Mouse (Mus musculus) erythroblast, embryonic 14.5 days (primary cell): Measurements from ENCODE around the gene Gm28729.
"Not testable (repeated sequence)": the region's sequence is repeated elsewhere in the genome, so short reads cannot be mapped to it uniquely, and the experiment has no call there.

Experiments
- GATA1 ChIP-seq: IDR thresholded peaks from 2 replicates; pipeline ENCODE4 v1.6.1; 2012; ENCODE audit warnings: low read length, inconsistent platforms, mixed read lengths
- TAL1 ChIP-seq: IDR thresholded peaks from 3 replicates; pipeline ENCODE4 v1.6.1; 2012; ENCODE audit warnings: low read length, inconsistent platforms, mixed read lengths

DNA sequence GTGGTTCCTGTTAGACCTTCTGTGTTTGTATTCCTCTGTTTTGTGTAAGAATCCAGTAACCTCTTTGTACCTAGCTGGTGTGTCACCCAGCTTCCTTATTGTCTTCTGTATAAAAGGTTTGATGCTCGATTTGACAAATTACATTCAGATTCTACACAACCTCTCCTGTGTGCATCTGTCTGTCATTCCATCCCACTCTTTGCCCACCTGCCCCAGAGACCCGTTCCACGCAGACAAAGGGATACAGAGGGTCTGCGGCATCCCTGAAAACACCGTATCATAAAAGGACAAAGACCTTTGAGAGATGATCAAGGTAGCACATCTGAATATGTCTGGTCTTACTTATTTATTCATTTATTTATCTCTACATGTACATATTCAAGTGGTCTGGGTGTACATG is 37.2 kb downstream of the Gm28729 start:
- not testable (repeated sequence) for TF ChIP-seq TAL1, GATA1
